Mouse (Mus musculus) lung, adult 2 months (tissue): Measurements from ENCODE around the gene Cct3. TPM values are rescaled to one million over a fixed set of nuclear protein-coding genes. Genes with fewer than 3 reads are reported as not detected.
"Not testable (repeated sequence)": the region's sequence is repeated elsewhere in the genome, so short reads cannot be mapped to it uniquely, and the experiment has no call there.

ENCODE experiments used
- DNase-seq: peaks from one replicate; pipeline ENCODE4 v3.0.0; 2022
- H3K4me1 ChIP-seq: fragments of 200-500 bp; 2 replicates; pipeline ENCODE4 v1.6.1; 2011; ENCODE audit warnings: low read length; ENCODE audit not compliant: control insufficient read depth, insufficient read depth
- H3K4me3 ChIP-seq: fragments of 200-500 bp; replicated peaks from 2 replicates; pipeline ENCODE3; 2011; ENCODE audit warnings: low read depth, mild to moderate bottlenecking, control low read depth, low read length; ENCODE audit errors: extremely low read depth
- CTCF ChIP-seq: fragments of 200-500 bp; IDR thresholded peaks from 2 replicates; pipeline ENCODE4 v1.5.1; 2011; ENCODE audit warnings: mild to moderate bottlenecking, low read length, control low read depth; ENCODE audit not compliant: insufficient read depth
- POLR2A ChIP-seq: fragments of 200-500 bp; IDR thresholded peaks from 2 replicates; pipeline ENCODE4 v1.6.1; 2011; ENCODE audit warnings: low read depth, mild to moderate bottlenecking, control low read depth, low read length, borderline replicate concordance; ENCODE audit errors: extremely low read depth
- WGBS: fragments of 180-500 bp; shearing (Covaris S2); methylation state at CpG from one replicate; pipeline ENCODE4 v1.1.7; 2018; 5-methylcytosine and 5-hydroxymethylcytosine counted together
- polyA plus RNA-seq: library from polyadenylated mRNA; depleted of rRNA; stranded (reverse); fragments of >200 nt; gene quantifications from 2 replicates; pipeline ENCODE4 v1.2.3, GENCODE M21; 2012; rRNA removed

The Cct3 gene
- 59.5 and 77.6 TPM in 2 replicates for polyA plus RNA-seq

- under 1% methylated on average over 44 of the region's 44 CpGs for WGBS
- TF ChIP-seq CTCF (no peak), POLR2A (peak; percentile 81)
- DNase-seq, result peak; percentile 90
- Histone ChIP-seq H3K4me1 (peaks cover 7% of the 10 kb centered on the region), H3K4me3 (peak within 1 kb of the TSS; percentile 96)
These were observed at the start of gene Cct3, which contains the start of gene Tsacc for GRCm38 (mm10) chr3:88296561-88297318. Gene Cct3, plus strand, starts transcription at chr3:88297116. Gene Tsacc, minus strand, starts transcription at chr3:88296999.

GRCm38 (mm10) chr3:88247666-88248065 is 49.2 kb upstream of the Cct3 start:
- DNase-seq, result no peak
- 60% methylated on average over 9 of the region's 9 CpGs for WGBS
- Histone ChIP-seq H3K4me3 (no peak overlapping the region), H3K4me1 (no peaks in the 10 kb centered on the region)
- TF ChIP-seq CTCF (no peak), POLR2A (no peak)

DNA sequence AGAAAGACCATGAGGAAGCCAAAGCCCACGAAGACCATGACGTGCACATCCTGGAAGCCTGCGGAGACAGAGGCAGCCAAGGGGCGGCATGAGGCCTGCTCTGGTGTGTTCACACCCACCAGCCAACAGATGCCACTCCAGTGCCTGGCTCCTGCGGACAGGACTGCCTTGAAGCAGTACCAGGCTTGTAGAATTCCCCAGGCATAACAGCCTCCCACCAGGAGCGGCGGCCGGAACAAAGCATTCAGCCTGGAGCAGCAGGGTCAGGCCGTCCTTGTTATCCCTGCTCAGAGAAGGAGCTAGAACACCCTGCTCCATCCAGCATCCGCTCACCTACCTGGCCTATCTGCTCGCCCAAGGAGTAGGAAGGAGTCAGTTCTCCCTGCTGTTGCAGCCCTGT is 48.5 kb upstream of the Cct3 start:
- 81% methylated on average over 11 of the region's 11 CpGs for WGBS
- no peak for DNase-seq
- Histone ChIP-seq H3K4me3 (no peak overlapping the region), H3K4me1 (no peaks in the 10 kb centered on the region)
- TF ChIP-seq POLR2A, result no peak
- no peak for TF ChIP-seq CTCF

- WGBS, result 79% methylated on average over 6 of the region's 6 CpGs
These were observed 44.2 kb upstream of the Cct3 start for GRCm38 (mm10) chr3:88252739-88253138.

GRCm38 (mm10) chr3:88254268-88254926 is 42.5 kb upstream of the Cct3 start, which contains the start of gene Rhbg:
Gene Rhbg, minus strand, starts transcription at chr3:88254709.
- peaks cover 3% of the 10 kb centered on the region for H3K4me1 ChIP-seq
- peak within 1 kb of the TSS; percentile 67 for H3K4me3 ChIP-seq
- peak; percentile 75 for DNase-seq
- 2% methylated on average over 34 of the region's 34 CpGs for WGBS
- TF ChIP-seq CTCF (no peak), POLR2A (no peak)

More at GRCm38 (mm10) chr3:88252739-88253138, 44.2 kb upstream of the Cct3 start:
- TF ChIP-seq CTCF, result no peak
- no peak for TF ChIP-seq POLR2A
- peaks cover 3% of the 10 kb centered on the region for H3K4me1 ChIP-seq
- DNase-seq, result no peak
- no peak overlapping the region for H3K4me3 ChIP-seq

DNA sequence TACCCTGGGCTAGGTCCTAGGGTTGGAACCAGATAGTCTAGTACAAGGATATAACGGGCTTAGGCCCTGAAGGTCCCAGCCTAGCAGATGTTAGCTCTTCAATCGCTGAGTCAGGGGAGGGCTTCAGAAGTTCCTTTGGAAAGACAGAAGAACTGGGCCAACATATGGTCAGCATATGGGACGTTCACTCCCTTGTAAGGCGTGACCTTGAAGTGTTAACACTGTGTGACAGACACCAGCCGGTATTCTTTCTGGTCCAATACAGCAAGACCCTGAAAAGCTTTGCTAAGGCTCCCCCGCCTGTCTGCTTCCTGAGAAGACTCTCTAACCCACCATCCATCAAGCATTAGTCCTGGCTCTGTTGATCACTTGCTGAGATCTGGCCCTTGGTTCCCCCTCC is 41.0 kb upstream of the Cct3 start:
- H3K4me3 ChIP-seq, result no peak overlapping the region
- WGBS, result 56% methylated on average over 6 of the region's 6 CpGs
- no peak for DNase-seq
- H3K4me1 ChIP-seq, result peaks cover 3% of the 10 kb centered on the region
- no peak for TF ChIP-seq CTCF
- TF ChIP-seq POLR2A, result no peak

DNA sequence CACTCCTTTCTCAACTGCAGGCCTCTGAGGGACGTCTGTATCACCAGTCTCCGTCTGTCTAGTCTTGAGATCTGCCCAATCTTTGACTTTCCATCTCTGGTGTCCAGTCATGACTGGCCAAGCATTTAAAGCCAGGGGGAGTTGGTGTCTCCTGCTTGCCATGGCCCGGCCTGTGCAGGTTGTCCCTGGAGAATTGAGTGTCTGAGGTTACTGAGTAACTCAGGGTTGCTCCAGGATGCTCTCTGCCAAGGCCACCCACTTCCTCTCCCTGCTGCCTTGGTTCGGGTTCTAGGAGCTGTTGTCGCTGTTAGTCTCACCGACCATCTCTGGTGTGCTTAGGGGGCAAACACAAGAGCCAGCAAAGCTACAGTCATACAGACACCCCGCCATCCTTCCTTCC is 40.5 kb upstream of the Cct3 start:
- no peak for DNase-seq
- no peak overlapping the region for H3K4me3 ChIP-seq
- TF ChIP-seq CTCF (no peak), POLR2A (no peak)
- H3K4me1 ChIP-seq, result peaks cover 3% of the 10 kb centered on the region
- WGBS, result 43% methylated on average over 7 of the region's 7 CpGs

DNA sequence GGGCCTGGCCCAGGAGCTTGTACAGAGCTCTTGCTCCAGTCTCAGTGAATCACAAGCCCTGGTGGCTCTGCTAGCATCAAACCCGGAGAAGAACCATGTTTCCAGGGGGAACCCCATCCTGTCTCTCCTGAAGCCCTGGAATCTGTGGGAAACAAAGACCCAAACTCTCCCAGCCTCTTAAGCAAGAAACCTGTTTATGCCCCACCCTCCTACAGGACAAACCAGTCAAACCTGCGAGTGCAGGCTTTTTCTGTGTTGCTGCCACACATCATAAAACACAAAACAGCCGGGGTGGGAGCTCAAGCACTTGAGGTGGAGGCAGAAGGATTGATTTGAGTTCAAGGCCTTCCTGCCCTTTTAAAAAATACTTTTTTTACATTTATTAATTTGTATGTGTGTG is 34.6 kb upstream of the Cct3 start:
- Histone ChIP-seq H3K4me3 (no peak overlapping the region), H3K4me1 (no peaks in the 10 kb centered on the region)
- DNase-seq, result no peak
- WGBS, result 56% methylated on average over 3 of the region's 3 CpGs
- TF ChIP-seq POLR2A (no peak), CTCF (no peak)

DNA sequence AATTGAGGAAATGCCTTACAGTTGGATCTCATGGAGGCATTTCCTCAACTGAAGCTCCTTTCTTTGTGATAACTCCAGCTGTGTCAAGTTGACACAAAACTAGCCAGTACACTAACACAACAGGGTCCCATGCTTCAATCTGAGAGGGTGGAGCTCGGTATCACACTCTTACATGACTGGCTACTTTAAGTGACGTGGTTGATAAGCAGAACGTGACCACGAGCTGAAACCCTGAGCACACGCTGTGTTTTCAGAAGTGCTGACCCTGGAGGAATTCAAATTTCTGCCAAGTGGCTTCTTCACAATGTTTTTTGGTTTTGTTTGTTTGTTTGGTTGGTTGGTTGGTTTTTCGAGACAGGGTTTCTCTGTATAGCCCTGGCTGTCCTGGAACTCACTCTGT is 28.9 kb upstream of the Cct3 start:
- whole genome bisulfite sequencing, result 60% methylated on average over 6 of the region's 6 CpGs
- DNase-seq, H3K4me3 ChIP-seq, H3K4me1 ChIP-seq: not testable (repeated sequence)

DNA sequence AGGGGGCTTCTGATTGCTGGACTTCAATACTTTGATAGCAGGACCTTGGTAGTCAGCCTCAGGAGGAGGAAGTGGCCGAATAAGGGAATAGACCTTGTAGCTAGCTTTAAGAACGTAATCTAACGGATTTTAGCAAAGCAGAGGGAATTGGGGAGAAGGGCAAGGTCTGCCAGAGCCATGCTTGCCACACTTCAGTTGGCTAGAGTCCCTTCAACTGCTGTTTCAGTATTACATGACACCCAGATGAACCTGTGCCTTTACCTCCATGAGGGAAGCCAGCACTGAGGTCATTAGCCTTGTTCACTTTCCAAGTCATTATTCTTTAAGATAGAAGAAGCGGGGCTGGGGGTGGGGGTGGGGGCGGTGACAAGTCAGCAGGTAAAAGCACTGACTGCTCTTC is 27.9 kb upstream of the Cct3 start:
- H3K4me1 ChIP-seq, result no peaks in the 10 kb centered on the region
- H3K4me3 ChIP-seq, result no peak overlapping the region
- DNase-seq, result no peak
- WGBS, result 82% methylated on average over 5 of the region's 5 CpGs
- TF ChIP-seq CTCF (no peak), POLR2A (no peak)

DNA sequence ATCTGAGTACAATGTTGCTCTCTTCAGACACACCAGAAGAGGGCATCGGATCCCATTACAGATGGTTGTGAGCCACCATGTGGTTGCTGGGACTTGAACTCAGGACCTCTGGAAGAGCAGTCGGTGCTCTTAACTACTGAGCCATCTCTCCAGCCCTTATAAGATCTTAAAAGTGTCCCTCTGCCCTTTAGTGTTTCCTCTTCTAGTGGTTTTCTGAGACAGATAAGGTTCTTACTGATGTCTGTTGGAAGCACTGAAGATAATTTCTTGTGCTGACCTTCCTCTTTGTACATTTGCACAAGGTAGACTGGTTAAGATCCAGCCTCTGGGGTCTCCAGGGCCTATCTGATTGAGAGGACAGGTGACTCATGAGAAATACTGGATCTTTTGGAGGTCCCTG is 25.6 kb upstream of the Cct3 start:
- DNase-seq, H3K4me1 ChIP-seq: not testable (repeated sequence)
- WGBS, result 92% methylated on average over 2 of the region's 2 CpGs

More for the DNA sequence above, 25.6 kb upstream of the Cct3 start:
- not testable (repeated sequence) for H3K4me3 ChIP-seq
